Mouse (Mus musculus): ENCODE measurements at regions not wholly inside any gene's neighbourhood (a gene's known extent, or its start where the extent isn't known, plus 50 kb on each side); places are given as distances from the start of the nearest gene placed in this dataset.

- H3K9me3 ChIP-seq (replicated peaks), result no peaks in the 10 kb centered on the region
- no peak for TF ChIP-seq GATA1 (IDR thresholded peaks at IDR 0.05; ENCODE audit: borderline replicate concordance, low read length)
- no peak for TF ChIP-seq GATA2 (IDR thresholded peaks at IDR 0.05; ENCODE audit: borderline replicate concordance, low read depth, low read length)
- TF ChIP-seq CTCF (IDR thresholded peaks at IDR 0.05; ENCODE audit: low read depth, low read length), result no peak
- TF ChIP-seq TAL1 (conservative IDR thresholded peaks at IDR 0.05; ENCODE audit: low read depth, low read length), result no peak
- no peak for TF ChIP-seq POLR2AphosphoS5 (IDR thresholded peaks at IDR 0.05; ENCODE audit: insufficient replicate concordance, low read depth, low read length)
- no peak overlapping the region for H3K4me3 ChIP-seq (ENCODE audit: low read depth, low read length)
- no peaks in the 10 kb centered on the region for H3K36me3 ChIP-seq (replicated peaks)
- ATAC-seq (ENCODE audit: extremely low read depth, insufficient number of reproducible peaks, low FRiP score, poor library complexity, severe bottlenecking), result no peak
- H3K4me1 ChIP-seq (ENCODE audit: insufficient read depth, low read depth, low read length), result no peaks in the 10 kb centered on the region
- H3K27me3 ChIP-seq (ENCODE audit: insufficient read depth, low read length), result peaks cover 10% of the 10 kb centered on the region
- DNase-seq (ENCODE audit: low spot score), result no peak
These were observed 76.4 kb upstream of the Ankrd55 start for GRCm38 (mm10) chr13:112211841-112212240.

GRCm38 (mm10) chr13:112212391-112212790 lies 75.9 kb upstream of the Ankrd55 start:
- no peak for TF ChIP-seq CTCF (IDR thresholded peaks at IDR 0.05; ENCODE audit: low read depth, low read length)
- TF ChIP-seq GATA2 (IDR thresholded peaks at IDR 0.05; ENCODE audit: borderline replicate concordance, low read depth, low read length), result no peak
- TF ChIP-seq TAL1 (conservative IDR thresholded peaks at IDR 0.05; ENCODE audit: low read depth, low read length), result no peak
- TF ChIP-seq POLR2AphosphoS5 (IDR thresholded peaks at IDR 0.05; ENCODE audit: insufficient replicate concordance, low read depth, low read length), result no peak

GRCm38 (mm10) chr13:112213652-112214081 lies 74.6 kb upstream of the Ankrd55 start:
- H3K4me3 ChIP-seq (ENCODE audit: low read depth, low read length), result no peak overlapping the region
- H3K27me3 ChIP-seq (ENCODE audit: insufficient read depth, low read length), result peaks cover 13% of the 10 kb centered on the region
- DNase-seq (ENCODE audit: low spot score) (no peak), ATAC-seq (ENCODE audit: extremely low read depth, insufficient number of reproducible peaks, low FRiP score, poor library complexity, severe bottlenecking) (no peak)
- H3K9me3 ChIP-seq (replicated peaks), result no peaks in the 10 kb centered on the region
- TF ChIP-seq GATA1 (IDR thresholded peaks at IDR 0.05; ENCODE audit: borderline replicate concordance, low read length) (no peak), TAL1 (conservative IDR thresholded peaks at IDR 0.05; ENCODE audit: low read depth, low read length) (no peak), GATA2 (IDR thresholded peaks at IDR 0.05; ENCODE audit: borderline replicate concordance, low read depth, low read length) (no peak), CTCF (IDR thresholded peaks at IDR 0.05; ENCODE audit: low read depth, low read length) (no peak)
- no peaks in the 10 kb centered on the region for H3K4me1 ChIP-seq (ENCODE audit: insufficient read depth, low read depth, low read length)
- no peaks in the 10 kb centered on the region for H3K36me3 ChIP-seq (replicated peaks)

More at GRCm38 (mm10) chr13:112212391-112212790, 75.9 kb upstream of the Ankrd55 start:
- no peak for DNase-seq (ENCODE audit: low spot score)
- Histone ChIP-seq H3K9me3 (replicated peaks) (no peaks in the 10 kb centered on the region), H3K4me1 (ENCODE audit: insufficient read depth, low read depth, low read length) (no peaks in the 10 kb centered on the region), H3K4me3 (ENCODE audit: low read depth, low read length) (no peak overlapping the region), H3K27me3 (ENCODE audit: insufficient read depth, low read length) (peaks cover 10% of the 10 kb centered on the region), H3K36me3 (replicated peaks) (no peaks in the 10 kb centered on the region)
- ATAC-seq (ENCODE audit: extremely low read depth, insufficient number of reproducible peaks, low FRiP score, poor library complexity, severe bottlenecking), result no peak

- no peak for ATAC-seq (ENCODE audit: extremely low read depth, insufficient number of reproducible peaks, low FRiP score, poor library complexity, severe bottlenecking)
- TF ChIP-seq POLR2AphosphoS5 (IDR thresholded peaks at IDR 0.05; ENCODE audit: insufficient replicate concordance, low read depth, low read length), result no peak
- TF ChIP-seq GATA2 (IDR thresholded peaks at IDR 0.05; ENCODE audit: borderline replicate concordance, low read depth, low read length), result no peak
- TF ChIP-seq TAL1 (conservative IDR thresholded peaks at IDR 0.05; ENCODE audit: low read depth, low read length), result no peak
- TF ChIP-seq CTCF (IDR thresholded peaks at IDR 0.05; ENCODE audit: low read depth, low read length), result no peak
- no peak for TF ChIP-seq GATA1 (IDR thresholded peaks at IDR 0.05; ENCODE audit: borderline replicate concordance, low read length)
- Histone ChIP-seq H3K4me1 (ENCODE audit: insufficient read depth, low read depth, low read length) (no peaks in the 10 kb centered on the region), H3K27me3 (ENCODE audit: insufficient read depth, low read length) (peaks cover 9% of the 10 kb centered on the region; the same call in 1 of the 2 replicates), H3K9me3 (replicated peaks) (no peaks in the 10 kb centered on the region), H3K4me3 (ENCODE audit: low read depth, low read length) (no peak overlapping the region), H3K36me3 (replicated peaks) (no peaks in the 10 kb centered on the region)
- DNase-seq (ENCODE audit: low spot score), result no peak
These were observed 72.2 kb upstream of the Ankrd55 start for GRCm38 (mm10) chr13:112216084-112216483.

DNA sequence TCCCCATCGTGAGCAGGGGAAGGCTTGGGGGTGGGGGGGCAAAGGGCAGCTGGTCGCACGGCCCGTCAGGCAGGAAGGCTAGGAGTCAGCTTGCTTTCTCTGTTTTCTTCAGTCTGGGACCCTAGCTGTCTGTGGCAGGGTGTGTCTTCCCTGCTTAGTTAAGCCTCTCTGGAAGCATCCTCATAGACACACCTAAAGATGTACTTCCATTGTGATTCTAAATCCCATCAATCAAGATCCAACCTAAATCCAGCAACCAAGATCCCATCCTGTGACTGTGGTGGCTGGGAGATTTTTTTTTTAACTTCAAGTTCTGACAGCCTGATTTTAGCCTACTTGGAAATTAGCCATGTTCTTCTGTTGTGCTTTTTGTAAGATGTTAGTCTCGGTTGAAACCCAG lies 69.9 kb upstream of the Ankrd55 start:
- Histone ChIP-seq H3K9me3 (replicated peaks) (no peaks in the 10 kb centered on the region), H3K4me3 (ENCODE audit: low read depth, low read length) (no peak overlapping the region), H3K36me3 (replicated peaks) (no peaks in the 10 kb centered on the region), H3K4me1 (ENCODE audit: insufficient read depth, low read depth, low read length) (no peaks in the 10 kb centered on the region), H3K27me3 (ENCODE audit: insufficient read depth, low read length) (peaks cover 9% of the 10 kb centered on the region; the same call in 1 of the 2 replicates)
- no peak for TF ChIP-seq POLR2AphosphoS5 (IDR thresholded peaks at IDR 0.05; ENCODE audit: insufficient replicate concordance, low read depth, low read length)
- TF ChIP-seq GATA2 (IDR thresholded peaks at IDR 0.05; ENCODE audit: borderline replicate concordance, low read depth, low read length), result no peak
- TF ChIP-seq CTCF (IDR thresholded peaks at IDR 0.05; ENCODE audit: low read depth, low read length), result no peak
- no peak for TF ChIP-seq GATA1 (IDR thresholded peaks at IDR 0.05; ENCODE audit: borderline replicate concordance, low read length)
- no peak for TF ChIP-seq TAL1 (conservative IDR thresholded peaks at IDR 0.05; ENCODE audit: low read depth, low read length)
- ATAC-seq (ENCODE audit: extremely low read depth, insufficient number of reproducible peaks, low FRiP score, poor library complexity, severe bottlenecking), result no peak
- no peak for DNase-seq (ENCODE audit: low spot score)

GRCm38 (mm10) chr13:112220184-112220583 lies 68.1 kb upstream of the Ankrd55 start:
- H3K27me3 ChIP-seq (ENCODE audit: insufficient read depth, low read length), result 0 out of 2 replicates have a peak, but pooled peaks cover 6% of the 10 kb centered on the region
- TF ChIP-seq CTCF (IDR thresholded peaks at IDR 0.05; ENCODE audit: low read depth, low read length) (no peak), POLR2AphosphoS5 (IDR thresholded peaks at IDR 0.05; ENCODE audit: insufficient replicate concordance, low read depth, low read length) (no peak), GATA2 (IDR thresholded peaks at IDR 0.05; ENCODE audit: borderline replicate concordance, low read depth, low read length) (no peak)
- no peaks in the 10 kb centered on the region for H3K36me3 ChIP-seq (replicated peaks)
- no peaks in the 10 kb centered on the region for H3K9me3 ChIP-seq (replicated peaks)
- DNase-seq (ENCODE audit: low spot score), result no peak
- H3K4me3 ChIP-seq (ENCODE audit: low read depth, low read length), result no peak overlapping the region
- ATAC-seq (ENCODE audit: extremely low read depth, insufficient number of reproducible peaks, low FRiP score, poor library complexity, severe bottlenecking), result no peak
- no peaks in the 10 kb centered on the region for H3K4me1 ChIP-seq (ENCODE audit: insufficient read depth, low read depth, low read length)

All from G1E (cell line).